Mouse (Mus musculus) stomach, embryonic 16.5 days (tissue): Measurements from ENCODE around the gene H2-T24. TPM values are rescaled to one million over a fixed set of nuclear protein-coding genes. Genes with fewer than 3 reads are reported as not detected.
"Not testable (repeated sequence)": the region's sequence is repeated elsewhere in the genome, so short reads cannot be mapped to it uniquely, and the experiment has no call there.

Source experiments
- ATAC-seq: fragments of 200-750 bp; cut with Nextera tagmentation; 2 replicates; pipeline ENCODE4 v1.8.0; 2017; ENCODE audit warnings: moderate number of reproducible peaks, moderate TSS enrichment; ENCODE audit not compliant: insufficient read depth, low FRiP score
- H3K27ac ChIP-seq: fragments of 300-500 bp; sonication (generic); 2 replicates; pipeline ENCODE4 v1.5.1; 2014; ENCODE audit warnings: low read length
- H3K27me3 ChIP-seq: fragments of 300-500 bp; sonication (generic); 2 replicates; pipeline ENCODE4 v1.6.1; 2014; ENCODE audit warnings: low read length, control low read depth, mixed read lengths; ENCODE audit not compliant: control insufficient read depth, insufficient read depth
- H3K36me3 ChIP-seq: fragments of 300-500 bp; sonication (generic); 2 replicates; pipeline ENCODE4 v1.6.1; 2014; ENCODE audit warnings: low read length; ENCODE audit not compliant: control insufficient read depth, insufficient read depth
- H3K4me1 ChIP-seq: fragments of 300-500 bp; sonication (generic); 2 replicates; pipeline ENCODE4 v1.6.1; 2014; ENCODE audit warnings: low read length, control low read depth, mixed read lengths; ENCODE audit not compliant: control insufficient read depth, insufficient read depth
- H3K4me2 ChIP-seq: fragments of 300-500 bp; sonication (generic); 2 replicates; pipeline ENCODE4 v1.6.1; 2014; ENCODE audit warnings: low read depth, low read length, mixed read lengths
- H3K4me3 ChIP-seq: fragments of 300-500 bp; sonication (generic); replicated peaks from 2 replicates; pipeline ENCODE4 v1.5.1; 2014; ENCODE audit warnings: mild to moderate bottlenecking, low read length
- H3K9ac ChIP-seq: fragments of 300-500 bp; sonication (generic); 2 replicates; pipeline ENCODE4 v1.6.1; 2014; ENCODE audit warnings: low read length
- H3K9me3 ChIP-seq: fragments of 300-500 bp; sonication (generic); replicated peaks from 2 replicates; pipeline ENCODE4 v1.6.1; 2016; ENCODE audit warnings: low read length, control low read depth; ENCODE audit not compliant: control insufficient read depth
- WGBS: fragments of 180-500 bp; shearing (Covaris S2); extraction: QIAGEN DNeasy Blood & Tissue Kit; methylation state at CpG from one replicate; pipeline ENCODE4 v1.1.7; 2014; 5-methylcytosine and 5-hydroxymethylcytosine counted together
- polyA plus RNA-seq: library from polyadenylated mRNA; unstranded; fragments of >200 nt; fragmentation: Nextera tagmentation; extraction: Ambion mirVana; gene quantifications from 2 replicates; pipeline ENCODE4 v1.2.1, GENCODE M21; 2015

The H2-T24 gene
- polyA plus RNA-seq, 1 experiment from 2014 or later: 2.7 TPM

DNA sequence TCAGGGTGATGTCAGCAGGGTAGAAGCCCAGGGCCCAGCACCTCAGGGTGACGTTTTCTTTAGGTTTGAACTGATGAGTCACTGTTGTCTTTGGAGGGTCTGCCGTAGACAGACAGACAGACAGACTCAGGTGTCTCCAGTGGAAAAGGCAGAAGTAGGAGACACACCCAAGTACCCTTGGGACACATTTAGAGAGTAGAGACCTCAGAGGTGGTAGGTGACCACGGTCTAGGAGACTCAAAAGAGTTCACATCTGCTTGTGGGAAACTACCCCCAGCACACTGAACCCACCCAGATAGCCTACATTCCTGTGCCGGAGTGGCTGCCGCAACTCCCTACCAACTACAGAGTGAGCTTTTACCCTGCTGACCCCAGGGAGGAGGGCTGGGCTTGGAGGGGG lies 5.4 kb downstream of the H2-T24 start:
- Histone ChIP-seq H3K27ac (no peak overlapping the region), H3K4me2 (no peak overlapping the region), H3K36me3 (peaks cover 11% of the 10 kb centered on the region; the same call in 1 of the 2 replicates), H3K9me3 (no peaks in the 10 kb centered on the region), H3K9ac (no peak overlapping the region), H3K4me1 (no peaks in the 10 kb centered on the region), H3K27me3 (no peaks in the 10 kb centered on the region), H3K4me3 (no peak overlapping the region)
- WGBS: 92% methylated on average over 5 of the region's 5 CpGs
- no peak for ATAC-seq

GRCm38 (mm10) chr17:36004409-36004808 lies 16.0 kb downstream of the H2-T24 start:
- not testable (repeated sequence) for H3K9me3 ChIP-seq, H3K27me3 ChIP-seq, H3K4me3 ChIP-seq, H3K9ac ChIP-seq, H3K27ac ChIP-seq, ATAC-seq, H3K4me2 ChIP-seq, H3K36me3 ChIP-seq, H3K4me1 ChIP-seq
- WGBS: 88% methylated on average over 7 of the region's 7 CpGs

GRCm38 (mm10) chr17:36003331-36003730 lies 17.0 kb downstream of the H2-T24 start:
- no peak overlapping the region for H3K4me2 ChIP-seq
- 94% methylated on average over 7 of the region's 7 CpGs for WGBS
- H3K9me3 ChIP-seq: 0 out of 2 replicates have a peak, but pooled peaks cover 4% of the 10 kb centered on the region
- H3K36me3 ChIP-seq: no peaks in the 10 kb centered on the region
- no peak overlapping the region for H3K4me3 ChIP-seq
- no peak overlapping the region for H3K27ac ChIP-seq
- no peak overlapping the region for H3K9ac ChIP-seq
- H3K4me1 ChIP-seq: 0 out of 2 replicates have a peak, but pooled peaks cover 3% of the 10 kb centered on the region
- no peaks in the 10 kb centered on the region for H3K27me3 ChIP-seq
- ATAC-seq: no peak

DNA sequence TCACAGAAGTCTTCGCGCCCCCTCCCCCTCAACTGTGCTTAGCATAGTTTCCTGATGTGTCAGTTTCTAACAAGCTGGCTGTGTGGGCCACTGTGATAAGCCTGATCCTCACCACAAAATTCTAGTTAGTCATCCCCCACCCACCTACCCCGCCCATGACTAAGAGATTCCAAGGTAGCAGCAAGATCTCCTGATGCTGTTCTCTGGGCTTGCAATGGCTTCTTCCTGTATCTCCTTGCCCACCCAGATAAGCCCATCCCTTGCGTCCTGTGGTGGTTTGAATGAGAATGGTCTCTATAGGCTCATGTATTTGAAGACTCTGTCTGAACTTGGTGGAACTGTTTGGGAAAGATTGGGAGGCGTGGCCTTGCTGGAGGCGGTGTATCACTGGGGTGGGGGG lies 18.4 kb downstream of the H2-T24 start:
- no peak overlapping the region for H3K27ac ChIP-seq
- no peak overlapping the region for H3K4me3 ChIP-seq
- no peak overlapping the region for H3K4me2 ChIP-seq
- 0 out of 2 replicates have a peak, but pooled peaks cover 10% of the 10 kb centered on the region for H3K4me1 ChIP-seq
- H3K27me3 ChIP-seq: no peaks in the 10 kb centered on the region
- H3K9me3 ChIP-seq: 0 out of 2 replicates have a peak, but pooled peaks cover 4% of the 10 kb centered on the region
- no peak overlapping the region for H3K9ac ChIP-seq
- WGBS: 92% methylated on average over 6 of the region's 6 CpGs
- no peak for ATAC-seq
- no peaks in the 10 kb centered on the region for H3K36me3 ChIP-seq

- no peak for ATAC-seq
- Histone ChIP-seq H3K27me3 (no peaks in the 10 kb centered on the region), H3K9me3 (0 out of 2 replicates have a peak, but pooled peaks cover 4% of the 10 kb centered on the region), H3K9ac (no peak overlapping the region), H3K4me3 (no peak overlapping the region), H3K27ac (no peak overlapping the region), H3K4me2 (no peak overlapping the region), H3K4me1 (peaks cover 10% of the 10 kb centered on the region; the same call in 1 of the 2 replicates), H3K36me3 (no peaks in the 10 kb centered on the region)
- WGBS: 90% methylated on average over 12 of the region's 12 CpGs
These were observed 19.1 kb downstream of the H2-T24 start for GRCm38 (mm10) chr17:36001121-36001897.

GRCm38 (mm10) chr17:36000349-36000748 lies 20.0 kb downstream of the H2-T24 start:
- no peak for ATAC-seq
- Histone ChIP-seq H3K4me1 (peaks cover 12% of the 10 kb centered on the region), H3K4me3 (no peak overlapping the region), H3K27me3 (no peaks in the 10 kb centered on the region), H3K36me3 (no peaks in the 10 kb centered on the region), H3K9me3 (no peaks in the 10 kb centered on the region), H3K27ac (no peak overlapping the region), H3K4me2 (no peak overlapping the region), H3K9ac (no peak overlapping the region)
- WGBS: 69% methylated on average over 4 of the region's 4 CpGs

GRCm38 (mm10) chr17:35999356-35999755 lies 21.0 kb downstream of the H2-T24 start:
- 78% methylated on average over 7 of the region's 7 CpGs for WGBS
- H3K9me3 ChIP-seq: no peaks in the 10 kb centered on the region
- no peak for ATAC-seq
- H3K9ac ChIP-seq: no peak overlapping the region
- H3K36me3 ChIP-seq: no peaks in the 10 kb centered on the region
- no peak overlapping the region for H3K27ac ChIP-seq
- H3K27me3 ChIP-seq: no peaks in the 10 kb centered on the region
- H3K4me3 ChIP-seq: no peak overlapping the region
- no peak overlapping the region for H3K4me2 ChIP-seq
- H3K4me1 ChIP-seq: peaks cover 12% of the 10 kb centered on the region

DNA sequence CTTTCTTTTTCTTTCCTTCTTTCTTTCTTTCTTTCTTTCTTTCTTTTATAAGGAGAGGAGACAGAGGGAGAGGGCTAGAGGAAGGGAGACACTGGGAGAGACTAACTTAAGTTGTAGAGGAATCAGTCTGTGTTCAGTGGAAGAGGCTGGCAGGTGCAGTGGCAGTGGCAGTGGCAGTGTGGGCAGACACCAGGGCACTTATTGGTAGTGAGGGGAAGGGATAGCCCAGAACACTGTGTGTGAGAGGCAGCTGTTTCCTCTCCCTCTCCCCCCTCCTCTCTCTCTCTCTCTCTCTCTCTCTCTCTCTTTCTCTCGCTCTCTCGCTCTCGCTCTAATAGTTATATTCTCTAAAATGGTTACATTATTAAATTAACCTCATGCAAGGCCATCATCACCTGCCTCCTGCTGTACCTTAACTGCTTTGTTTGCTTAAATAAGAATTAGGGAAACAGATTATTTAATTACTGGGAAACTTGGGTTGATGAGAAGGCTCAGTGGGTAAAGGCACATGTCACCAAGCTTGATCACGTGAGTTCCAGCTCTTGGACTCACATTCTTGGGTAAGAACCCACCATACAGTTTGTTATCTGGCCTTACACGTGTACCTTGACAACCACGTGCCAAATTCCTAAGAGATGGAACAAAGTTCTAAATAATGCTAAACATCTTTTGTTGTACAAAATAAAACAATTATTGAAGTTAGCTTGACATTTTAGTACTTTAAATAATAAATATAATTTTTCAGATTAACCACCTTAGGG lies 21.6 kb downstream of the H2-T24 start:
- H3K4me2 ChIP-seq: no peak overlapping the region; the same call in 1 of the 2 replicates
- WGBS: 84% methylated on average over 6 of the region's 6 CpGs
- no peak overlapping the region for H3K4me3 ChIP-seq
- H3K27ac ChIP-seq: no peak overlapping the region
- no peak overlapping the region for H3K9ac ChIP-seq
- no peaks in the 10 kb centered on the region for H3K36me3 ChIP-seq
- H3K9me3 ChIP-seq: no peaks in the 10 kb centered on the region
- H3K27me3 ChIP-seq: no peaks in the 10 kb centered on the region
- no peak for ATAC-seq
- peaks cover 12% of the 10 kb centered on the region for H3K4me1 ChIP-seq
